Mouse (Mus musculus) neural tube, embryonic 14.5 days (tissue): ENCODE data around the gene Olfr1501. TPM values are rescaled to one million over a fixed set of nuclear protein-coding genes. Genes with fewer than 3 reads are reported as not detected.
"Not testable (repeated sequence)": the region's sequence is repeated elsewhere in the genome, so short reads cannot be mapped to it uniquely, and the experiment has no call there.

Source experiments
- ATAC-seq: fragments of 200-750 bp; cut with Nextera tagmentation; 2 replicates; pipeline ENCODE4 v1.8.0; 2017; ENCODE audit warnings: low read depth, mild to moderate bottlenecking, moderate TSS enrichment, moderate library complexity
- H3K27ac ChIP-seq: fragments of 300-500 bp; sonication (generic); 2 replicates; pipeline ENCODE4 v1.5.1; 2014; ENCODE audit warnings: low read depth, mild to moderate bottlenecking, control low read depth, low read length, moderate library complexity, mixed read lengths
- H3K27me3 ChIP-seq: fragments of 300-500 bp; sonication (generic); 2 replicates; pipeline ENCODE4 v1.6.1; 2014; ENCODE audit warnings: low read length; ENCODE audit not compliant: control insufficient read depth, insufficient read depth
- H3K36me3 ChIP-seq: fragments of 300-500 bp; sonication (generic); 2 replicates; pipeline ENCODE4 v1.6.1; 2014; ENCODE audit warnings: low read length, mixed read lengths; ENCODE audit not compliant: control insufficient read depth, insufficient read depth
- H3K4me1 ChIP-seq: fragments of 300-500 bp; sonication (generic); 2 replicates; pipeline ENCODE4 v1.6.1; 2014; ENCODE audit warnings: low read length; ENCODE audit not compliant: control insufficient read depth, insufficient read depth
- H3K4me2 ChIP-seq: fragments of 300-500 bp; sonication (generic); 2 replicates; pipeline ENCODE4 v1.6.1; 2014; ENCODE audit warnings: mild to moderate bottlenecking, low read depth, low read length, control low read depth
- H3K4me3 ChIP-seq: fragments of 300-500 bp; sonication (generic); 2 replicates; pipeline ENCODE4 v1.5.1; 2014; ENCODE audit warnings: low read depth, low read length, control low read depth, mixed read lengths
- H3K9ac ChIP-seq: fragments of 300-500 bp; sonication (generic); replicated peaks from 2 replicates; pipeline ENCODE4 v1.6.1; 2014; ENCODE audit warnings: low read depth, mild to moderate bottlenecking, control low read depth, low read length, mixed read lengths
- H3K9me3 ChIP-seq: fragments of 300-500 bp; sonication (generic); 2 replicates; pipeline ENCODE4 v1.6.1; 2016; ENCODE audit warnings: low read length; ENCODE audit not compliant: control insufficient read depth
- WGBS: fragments of 180-500 bp; shearing (Covaris S2); extraction: QIAGEN DNeasy Blood & Tissue Kit; methylation state at CpG from one replicate; pipeline ENCODE4 v1.1.7; 2014; 5-methylcytosine and 5-hydroxymethylcytosine counted together
- polyA plus RNA-seq: library from polyadenylated mRNA; unstranded; fragments of >200 nt; fragmentation: Nextera tagmentation; extraction: Ambion mirVana; gene quantifications from 2 replicates; pipeline ENCODE4 v1.2.1, GENCODE M21; 2014

The Olfr1501 gene
- polyA plus RNA-seq, 1 experiment from 2014 or later = not detected

- not testable (repeated sequence) for H3K36me3 ChIP-seq, ATAC-seq, H3K4me1 ChIP-seq, H3K27me3 ChIP-seq, H3K4me3 ChIP-seq, H3K4me2 ChIP-seq, H3K27ac ChIP-seq, H3K9me3 ChIP-seq, H3K9ac ChIP-seq
- 76% methylated on average over 1 of the region's 1 CpGs for WGBS
Observed at GRCm38 (mm10) chr19:13805486-13805885, 45.0 kb downstream of the Olfr1501 start.

DNA sequence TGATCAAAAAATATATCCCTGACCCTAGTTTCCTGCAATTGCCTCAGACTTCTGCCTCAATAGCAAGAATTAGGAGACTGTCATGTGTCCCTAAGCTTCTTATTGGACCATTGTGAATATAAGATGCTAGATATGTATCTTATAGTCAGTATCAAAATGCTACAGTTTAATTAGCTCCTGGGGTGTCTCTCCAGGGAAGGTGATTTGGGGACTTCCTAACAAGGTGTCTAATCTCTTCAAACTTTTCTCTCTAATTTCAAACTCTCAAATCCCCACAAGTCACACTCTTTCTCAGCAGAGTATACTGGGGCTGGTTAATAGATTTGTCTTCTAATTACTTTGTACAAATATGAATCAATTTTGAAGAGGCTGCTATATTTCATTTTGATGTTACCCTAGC, 52.4 kb downstream of the Olfr1501 start, which contains the start of gene Olfr1497:
Olfr1497 (minus strand) TSS at position 101 of the 400 bp plus-strand sequence.
- Histone ChIP-seq H3K4me1 (no peaks in the 10 kb centered on the region), H3K9ac (no peak within 1 kb of the TSS), H3K36me3 (no peaks in the 10 kb centered on the region), H3K27ac (no peak within 1 kb of the TSS), H3K4me3 (no peak within 1 kb of the TSS), H3K27me3 (no peaks in the 10 kb centered on the region), H3K9me3 (no peaks in the 10 kb centered on the region), H3K4me2 (no peak within 1 kb of the TSS)
- no peak for ATAC-seq

Other genes with a start within 250 kb of the Olfr1501 start
- gene Olfr1487, start 233.3 kb downstream of the Olfr1501 start, polyA plus RNA-seq = not detected in 2 replicates
- gene Olfr1489, start 219.1 kb downstream of the Olfr1501 start, polyA plus RNA-seq = not detected in 2 replicates
- not detected in 2 replicates for gene Olfr1490, start 199.6 kb downstream of the Olfr1501 start, polyA plus RNA-seq
- gene Olfr1491, start 153.4 kb downstream of the Olfr1501 start, polyA plus RNA-seq = not detected in 2 replicates
- gene Olfr1493-ps1, start 127.4 kb downstream of the Olfr1501 start, polyA plus RNA-seq = not detected in 2 replicates
- not detected in 2 replicates for gene Olfr1494, start 111.0 kb downstream of the Olfr1501 start, polyA plus RNA-seq
- gene Olfr1495, start 86.1 kb downstream of the Olfr1501 start, polyA plus RNA-seq = not detected in 2 replicates
- not detected in 2 replicates for gene Olfr1496, start 72.8 kb downstream of the Olfr1501 start, polyA plus RNA-seq
- not detected in 2 replicates for gene Olfr1497, start 52.5 kb downstream of the Olfr1501 start, polyA plus RNA-seq
- gene Olfr1499, start 31.2 kb downstream of the Olfr1501 start, polyA plus RNA-seq = not detected in 2 replicates
- not detected in 2 replicates for gene Olfr1500, start 20.2 kb downstream of the Olfr1501 start, polyA plus RNA-seq
- not detected in 2 replicates for gene Olfr1502, start 11.1 kb upstream of the Olfr1501 start, polyA plus RNA-seq
- not detected in 2 replicates for gene Olfr1504, start 47.2 kb upstream of the Olfr1501 start, polyA plus RNA-seq
- not detected in 2 replicates for gene Olfr1505, start 62.8 kb upstream of the Olfr1501 start, polyA plus RNA-seq